Mouse (Mus musculus) limb, embryonic 10.5 days (tissue): ENCODE measurements around the gene Hoxa1. TPM values are rescaled to one million over a fixed set of nuclear protein-coding genes. Genes with fewer than 3 reads are reported as not detected.
A peak's percentile ranks its signal among the peaks of the same experiment; 100 is the strongest.

ENCODE experiments used
- DNase-seq: peaks from one replicate; pipeline ENCODE4 v3.0.0-alpha.2; 2017; ENCODE audit warnings: low spot score
- H3K27ac ChIP-seq: fragments of 300-500 bp; sonication (generic); 2 replicates; pipeline ENCODE4 v1.5.1; 2016; ENCODE audit warnings: mild to moderate bottlenecking
- H3K27me3 ChIP-seq: fragments of 300-500 bp; sonication (generic); 2 replicates; pipeline ENCODE4 v1.6.1; 2016; ENCODE audit warnings: low read depth, mild to moderate bottlenecking; ENCODE audit not compliant: poor library complexity, severe bottlenecking
- H3K36me3 ChIP-seq: fragments of 300-500 bp; sonication (generic); 2 replicates; pipeline ENCODE4 v1.6.1; 2016; ENCODE audit warnings: mild to moderate bottlenecking, moderate library complexity
- H3K4me1 ChIP-seq: fragments of 300-500 bp; sonication (generic); 2 replicates; pipeline ENCODE4 v1.6.1; 2016
- H3K4me3 ChIP-seq: fragments of 300-500 bp; sonication (generic); 2 replicates; pipeline ENCODE4 v1.5.1; 2016; ENCODE audit warnings: mild to moderate bottlenecking, moderate library complexity
- H3K9me3 ChIP-seq: fragments of 300-500 bp; sonication (generic); replicated peaks from 2 replicates; pipeline ENCODE4 v1.6.1; 2016; ENCODE audit warnings: mild to moderate bottlenecking
- WGBS: fragments of 180-500 bp; shearing (Covaris S2); methylation state at CpG from one replicate; pipeline ENCODE4 v1.1.7; 2016; 5-methylcytosine and 5-hydroxymethylcytosine counted together
- polyA plus RNA-seq: library from polyadenylated mRNA; unstranded; fragments of >200 nt; fragmentation: Nextera tagmentation; extraction: Ambion mirVana; gene quantifications from 2 replicates; pipeline ENCODE4 v1.2.1, GENCODE M21; 2016

Gene Hoxa1
- polyA plus RNA-seq, result 1.3 and 1.9 TPM in 2 replicates

DNA sequence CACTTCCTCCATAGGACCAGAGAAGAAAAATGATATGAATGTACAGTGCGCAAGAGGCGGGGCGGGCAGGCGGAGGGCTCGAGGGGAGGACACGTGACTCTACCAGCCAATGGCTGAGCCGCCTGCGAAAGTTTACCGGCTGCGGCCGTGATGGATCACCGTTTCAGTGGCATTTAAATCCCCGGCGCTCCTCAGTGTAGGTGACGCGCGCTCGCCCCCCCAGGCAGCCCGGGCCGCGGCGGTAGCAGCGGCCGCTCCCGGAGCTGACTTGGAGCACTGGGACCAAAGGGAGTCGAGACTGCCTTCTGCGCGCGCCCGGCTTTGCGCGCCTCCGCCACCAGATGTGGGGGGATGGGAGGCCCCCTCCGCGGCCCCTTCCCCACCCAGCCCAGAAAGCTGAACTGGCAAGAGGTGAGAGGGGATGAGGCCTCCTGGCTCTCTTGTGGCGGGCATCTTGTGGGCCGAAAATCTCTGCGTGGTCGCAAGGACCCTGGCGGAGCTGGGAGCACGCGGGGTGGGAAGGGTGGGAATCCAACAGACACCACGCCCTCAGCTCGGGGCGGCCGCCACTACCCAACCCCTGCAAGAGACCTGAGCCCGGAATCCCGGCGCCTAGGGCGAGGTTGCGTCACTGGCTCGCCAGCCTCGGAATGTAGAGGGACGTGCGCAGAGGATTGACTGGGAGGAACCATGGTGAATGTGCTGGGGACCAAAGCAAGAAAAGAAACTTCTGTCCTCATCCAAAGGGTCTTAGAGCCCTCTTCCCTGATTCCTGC, at the start of gene Hoxa1:
Hoxa1 (minus strand) TSS at position 42 of the 776 bp plus-strand sequence.
- Histone ChIP-seq H3K27ac (peak within 1 kb of the TSS; percentile 92), H3K27me3 (peaks cover 60% of the 10 kb centered on the region), H3K9me3 (no peaks in the 10 kb centered on the region), H3K36me3 (no peaks in the 10 kb centered on the region), H3K4me1 (peaks cover 69% of the 10 kb centered on the region), H3K4me3 (peak within 1 kb of the TSS; percentile 88)
- peak; percentile 91 for DNase-seq
- WGBS, result under 1% methylated on average over 54 of the region's 55 CpGs

DNA sequence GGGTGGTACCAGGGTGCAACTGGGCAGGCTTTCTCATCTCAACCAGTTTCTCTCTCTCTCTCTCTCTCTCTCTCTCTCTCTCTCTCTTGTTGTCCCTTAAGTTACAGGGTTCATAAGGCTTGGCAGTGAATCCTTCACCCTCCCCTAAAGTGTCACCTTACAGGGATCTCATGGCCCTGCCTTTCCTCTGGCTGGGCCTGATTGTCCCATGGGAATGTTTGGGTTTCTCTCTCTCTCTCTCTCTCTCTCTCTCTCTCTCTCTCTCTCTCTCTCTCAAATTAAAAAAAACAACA, 49.5 kb upstream of the Hoxa1 start:
- Histone ChIP-seq H3K27ac (peak overlapping the region; percentile 99), H3K27me3 (peaks cover 44% of the 10 kb centered on the region), H3K9me3 (no peaks in the 10 kb centered on the region), H3K36me3 (peaks cover 46% of the 10 kb centered on the region), H3K4me3 (peak overlapping the region; percentile 90), H3K4me1 (peaks cover 98% of the 10 kb centered on the region)
- DNase-seq, result peak; percentile 44

DNA sequence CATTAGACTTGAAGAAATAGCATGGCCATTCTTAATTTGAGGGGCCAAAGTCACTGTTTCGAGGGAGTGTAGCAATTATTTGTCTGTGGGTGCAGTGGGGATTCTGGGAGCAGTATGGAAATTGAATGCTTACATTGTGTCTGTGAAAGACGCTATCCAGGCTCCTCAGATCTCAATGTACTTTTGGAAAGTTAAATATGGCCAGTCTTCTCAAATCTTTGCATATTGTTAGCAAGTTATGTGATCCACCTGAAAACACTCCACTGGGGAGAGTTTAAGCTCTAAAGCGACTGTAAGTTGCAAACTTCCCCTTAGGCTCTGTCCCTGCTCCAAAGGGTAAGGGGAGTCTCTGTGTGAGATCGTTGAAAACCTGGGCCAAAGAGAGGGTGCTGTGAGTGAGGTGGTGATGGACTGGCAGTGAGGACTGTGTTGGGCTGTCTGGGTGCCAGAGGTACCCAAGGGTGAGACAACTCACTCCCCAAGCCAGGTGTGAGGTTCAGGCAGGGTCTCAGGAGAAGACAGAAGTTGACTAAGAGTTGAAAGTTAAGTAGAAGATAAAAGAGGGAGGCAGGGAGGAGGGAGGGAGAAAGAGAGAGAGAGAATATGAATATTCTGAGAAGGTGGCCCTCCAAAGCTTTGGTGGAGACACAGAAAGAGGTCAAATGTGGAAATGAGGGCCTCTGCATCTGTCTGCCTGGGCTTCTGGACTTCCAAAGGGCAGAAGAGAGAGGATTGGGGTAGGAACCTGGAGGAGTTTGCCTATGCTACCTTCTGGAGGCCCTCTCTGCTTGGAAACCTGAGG, 49.0 kb upstream of the Hoxa1 start:
- peak; percentile 56 for DNase-seq
- WGBS, result 4% methylated on average over 4 of the region's 4 CpGs
- H3K4me1 ChIP-seq, result peaks cover 98% of the 10 kb centered on the region
- H3K27ac ChIP-seq, result peak overlapping the region; percentile 99
- peaks cover 50% of the 10 kb centered on the region for H3K36me3 ChIP-seq
- no peaks in the 10 kb centered on the region for H3K9me3 ChIP-seq
- H3K27me3 ChIP-seq, result peaks cover 43% of the 10 kb centered on the region
- peak overlapping the region; percentile 90 for H3K4me3 ChIP-seq

DNA sequence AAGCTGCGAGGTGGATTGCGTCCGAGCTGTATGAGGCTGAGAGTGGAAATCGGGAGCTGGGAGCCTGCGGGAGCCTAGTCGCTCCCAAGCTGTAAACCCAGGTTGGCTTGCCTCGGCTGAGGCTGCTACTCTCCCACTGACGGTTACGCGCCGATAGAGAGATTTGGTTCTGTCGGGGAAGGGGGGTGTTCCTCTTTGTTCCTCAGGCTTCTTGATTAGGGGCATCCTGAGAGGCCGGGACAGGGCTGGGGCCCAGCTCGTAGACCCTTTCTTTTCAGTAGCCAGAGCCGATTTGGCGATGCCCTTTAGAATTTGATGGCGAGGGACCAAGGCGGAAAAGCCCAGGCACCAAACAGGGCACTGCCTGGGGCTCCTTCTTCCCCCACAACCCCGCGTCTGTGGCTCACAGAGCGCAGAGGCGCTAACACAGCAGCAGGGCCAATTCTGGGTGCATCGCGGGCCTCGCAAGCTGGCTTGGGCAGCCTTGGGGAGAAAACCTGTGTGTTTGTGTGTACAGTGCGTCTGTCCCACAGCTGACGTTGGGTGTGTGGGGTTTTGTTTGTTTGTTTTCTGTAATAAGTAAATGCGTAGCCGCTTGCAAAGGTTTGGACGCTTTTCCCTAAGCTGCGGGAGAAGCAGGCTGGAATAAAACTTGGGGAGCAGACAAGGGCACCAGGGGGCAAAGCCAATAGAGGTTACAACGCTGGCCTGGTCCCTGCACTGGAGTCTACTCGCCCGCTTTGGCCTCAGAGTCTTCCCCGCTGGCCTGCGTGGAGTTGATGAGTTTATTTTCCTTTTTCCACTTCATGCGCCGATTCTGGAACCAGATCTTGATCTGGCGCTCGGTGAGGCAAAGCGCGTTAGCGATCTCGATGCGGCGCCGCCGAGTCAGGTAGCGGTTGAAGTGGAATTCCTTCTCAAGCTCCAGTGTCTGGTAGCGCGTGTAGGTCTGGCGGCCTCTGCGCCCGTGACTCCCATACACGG, 47.8 kb upstream of the Hoxa1 start:
- H3K27me3 ChIP-seq, result peaks cover 33% of the 10 kb centered on the region
- H3K4me3 ChIP-seq, result peak overlapping the region; percentile 90
- H3K9me3 ChIP-seq, result no peaks in the 10 kb centered on the region
- H3K36me3 ChIP-seq, result peaks cover 55% of the 10 kb centered on the region
- WGBS, result 2% methylated on average over 55 of the region's 55 CpGs
- peaks cover 98% of the 10 kb centered on the region for H3K4me1 ChIP-seq
- H3K27ac ChIP-seq, result peak overlapping the region; percentile 99
- peak; percentile 72 for DNase-seq

DNA sequence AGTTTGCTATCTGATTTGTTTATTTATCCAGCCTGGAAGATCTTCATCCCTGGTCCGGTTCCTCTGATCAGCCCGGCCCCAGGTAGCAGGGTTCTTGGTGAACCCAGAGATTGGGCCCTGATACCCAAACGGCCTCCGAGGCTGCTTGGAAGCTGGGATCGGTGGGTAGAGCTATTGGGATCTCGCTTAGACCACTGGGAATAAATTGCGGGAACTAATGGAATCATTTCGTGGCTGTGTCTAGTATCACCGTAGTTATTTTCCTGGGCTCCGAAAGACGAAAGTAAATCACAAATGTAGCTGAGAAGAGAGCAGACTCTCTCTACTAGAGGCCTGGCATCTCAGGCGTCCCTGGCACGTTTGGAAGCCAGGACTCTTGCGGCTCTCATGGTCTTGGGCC, 47.1 kb upstream of the Hoxa1 start:
- Histone ChIP-seq H3K4me3 (peak overlapping the region; percentile 90), H3K36me3 (peaks cover 55% of the 10 kb centered on the region), H3K9me3 (no peaks in the 10 kb centered on the region), H3K4me1 (peaks cover 99% of the 10 kb centered on the region), H3K27me3 (peaks cover 31% of the 10 kb centered on the region), H3K27ac (peak overlapping the region; percentile 99)
- 2% methylated on average over 14 of the region's 14 CpGs for WGBS
- no peak for DNase-seq

DNA sequence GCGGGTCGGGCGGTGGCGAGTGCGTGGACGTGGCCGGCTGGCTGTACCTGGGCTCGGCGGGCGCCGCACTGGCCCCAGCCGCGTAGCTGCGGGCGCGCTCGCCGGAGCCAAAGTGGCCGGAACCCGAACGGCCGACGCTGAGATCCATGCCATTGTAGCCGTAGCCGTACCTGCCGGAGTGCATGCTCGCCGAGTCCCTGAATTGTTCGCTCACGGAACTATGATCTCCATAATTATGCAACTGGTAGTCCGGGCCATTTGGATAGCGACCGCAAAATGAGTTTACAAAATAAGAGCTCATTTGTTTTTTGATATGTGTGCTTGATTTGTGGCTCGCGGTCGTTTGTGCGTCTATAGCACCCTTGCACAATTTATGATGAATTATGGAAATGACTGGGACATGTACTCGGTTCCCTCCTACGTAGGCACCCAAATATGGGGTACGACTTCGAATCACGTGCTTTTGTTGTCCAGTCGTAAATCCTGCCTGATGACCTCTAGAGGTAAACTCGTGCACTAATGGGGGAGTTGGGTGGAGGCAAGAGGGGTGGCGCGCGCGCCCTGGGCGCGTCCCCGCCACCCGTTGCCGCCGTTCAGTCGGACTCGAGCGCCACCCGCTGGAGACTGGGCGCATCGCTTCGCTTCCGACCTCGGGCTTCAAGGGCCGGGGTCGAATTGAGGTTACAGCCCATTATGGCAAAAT, 46.1 kb upstream of the Hoxa1 start, which contains the start of gene Hoxa5:
Hoxa5 (minus strand) TSS at position 538 of the 703 bp plus-strand sequence.
- Histone ChIP-seq H3K9me3 (no peaks in the 10 kb centered on the region), H3K27ac (peak within 1 kb of the TSS; percentile 99), H3K36me3 (peaks cover 60% of the 10 kb centered on the region), H3K4me3 (peak within 1 kb of the TSS; percentile 90), H3K4me1 (peaks cover 99% of the 10 kb centered on the region), H3K27me3 (peaks cover 38% of the 10 kb centered on the region)
- WGBS, result under 1% methylated on average over 65 of the region's 65 CpGs
- peak; percentile 96 for DNase-seq

DNA sequence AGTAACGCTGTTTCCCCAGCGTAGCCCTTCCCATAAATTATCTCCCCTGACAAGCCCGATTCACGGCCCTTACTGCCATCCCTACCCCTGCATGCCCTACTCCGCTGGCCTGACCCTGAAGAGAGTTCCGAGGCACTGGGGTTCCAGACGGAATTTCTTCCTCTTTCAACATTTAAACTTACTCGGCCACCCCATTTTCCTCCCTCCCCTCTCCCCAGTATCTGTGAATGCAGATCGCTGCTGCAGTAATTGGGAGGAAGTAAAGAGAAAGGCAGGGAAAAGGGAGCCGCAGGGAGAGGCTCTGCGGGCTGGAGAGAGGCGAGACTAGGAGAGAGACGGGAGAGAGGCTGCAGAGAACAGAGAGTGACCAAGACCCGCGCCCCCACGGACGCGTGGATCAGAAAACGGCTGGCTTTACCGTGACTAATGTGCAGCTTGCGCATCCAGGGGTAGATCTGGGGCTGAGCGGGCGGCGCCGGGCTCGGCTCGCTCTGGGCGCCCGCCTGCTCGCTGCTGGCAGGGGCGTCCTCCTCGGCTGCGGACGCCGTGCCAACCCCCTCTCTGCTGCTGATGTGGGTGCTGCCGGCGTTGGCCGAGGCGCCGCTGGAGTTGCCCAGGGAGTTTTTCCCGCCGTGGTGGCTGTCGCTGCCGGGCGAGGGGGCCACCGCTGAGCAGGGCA, 45.4 kb upstream of the Hoxa1 start:
- peak overlapping the region; percentile 90 for H3K4me3 ChIP-seq
- peaks cover 61% of the 10 kb centered on the region for H3K36me3 ChIP-seq
- H3K9me3 ChIP-seq, result no peaks in the 10 kb centered on the region
- peaks cover 38% of the 10 kb centered on the region for H3K27me3 ChIP-seq
- DNase-seq, result peak; percentile 72
- H3K4me1 ChIP-seq, result peaks cover 94% of the 10 kb centered on the region
- peak overlapping the region; percentile 99 for H3K27ac ChIP-seq
- under 1% methylated on average over 46 of the region's 46 CpGs for WGBS

DNA sequence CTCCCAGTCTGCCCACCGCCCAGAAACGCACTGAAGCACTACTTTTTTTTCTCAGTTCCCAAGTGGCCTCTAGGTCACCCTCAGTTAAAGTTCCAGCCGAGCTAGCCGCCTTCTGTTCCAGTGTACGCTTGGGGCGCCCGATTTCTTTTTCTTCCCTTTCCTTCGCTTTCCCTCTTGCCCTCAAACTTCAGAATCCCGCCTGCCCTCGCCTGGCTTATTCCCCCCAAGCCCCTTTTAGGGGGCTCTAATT, 44.9 kb upstream of the Hoxa1 start:
- peaks cover 37% of the 10 kb centered on the region for H3K27me3 ChIP-seq
- H3K27ac ChIP-seq, result peak overlapping the region; percentile 99
- under 1% methylated on average over 10 of the region's 10 CpGs for WGBS
- H3K4me1 ChIP-seq, result peaks cover 94% of the 10 kb centered on the region
- no peaks in the 10 kb centered on the region for H3K9me3 ChIP-seq
- H3K36me3 ChIP-seq, result peaks cover 60% of the 10 kb centered on the region
- peak overlapping the region; percentile 90 for H3K4me3 ChIP-seq
- DNase-seq, result peak; percentile 70

DNA sequence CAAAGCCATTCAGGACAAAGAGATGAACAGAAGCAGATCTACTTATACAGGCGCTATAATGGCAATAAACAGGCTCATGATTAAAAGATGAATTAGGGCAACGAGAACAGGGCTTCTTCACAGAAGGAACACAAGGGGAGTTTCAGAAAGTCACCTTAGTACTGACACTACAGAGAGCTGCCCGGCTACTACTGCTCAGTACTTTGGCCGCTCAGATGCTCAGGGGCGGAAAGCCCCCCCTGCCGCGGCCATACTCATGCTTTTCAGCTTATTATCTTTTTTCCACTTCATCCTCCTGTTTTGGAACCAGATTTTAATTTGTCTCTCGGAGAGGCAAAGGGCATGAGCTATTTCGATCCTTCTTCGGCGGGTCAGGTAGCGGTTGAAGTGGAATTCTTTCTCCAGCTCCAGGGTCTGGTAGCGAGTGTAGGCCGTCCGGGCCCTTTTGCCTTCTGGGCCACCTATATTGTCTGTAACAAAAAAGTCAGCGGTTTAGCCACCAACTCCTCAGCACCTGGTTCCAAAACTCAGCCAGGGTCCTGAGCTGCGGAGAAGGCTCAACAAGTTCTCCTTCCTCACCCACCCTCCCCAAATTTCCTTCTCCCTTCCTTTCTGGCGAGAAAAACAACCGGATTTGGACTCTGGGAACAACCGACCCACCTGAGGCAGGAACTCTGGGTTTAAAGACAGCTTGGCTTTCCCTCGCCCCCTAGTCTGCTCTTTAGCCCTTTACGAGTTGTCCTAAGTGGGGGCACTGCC, 44.4 kb upstream of the Hoxa1 start:
- H3K27me3 ChIP-seq, result peaks cover 40% of the 10 kb centered on the region
- H3K27ac ChIP-seq, result peak overlapping the region; percentile 99
- H3K4me1 ChIP-seq, result peaks cover 94% of the 10 kb centered on the region
- H3K36me3 ChIP-seq, result peaks cover 58% of the 10 kb centered on the region
- H3K4me3 ChIP-seq, result peak overlapping the region; percentile 90
- no peak for DNase-seq
- WGBS, result 3% methylated on average over 22 of the region's 22 CpGs
- H3K9me3 ChIP-seq, result no peaks in the 10 kb centered on the region

DNA sequence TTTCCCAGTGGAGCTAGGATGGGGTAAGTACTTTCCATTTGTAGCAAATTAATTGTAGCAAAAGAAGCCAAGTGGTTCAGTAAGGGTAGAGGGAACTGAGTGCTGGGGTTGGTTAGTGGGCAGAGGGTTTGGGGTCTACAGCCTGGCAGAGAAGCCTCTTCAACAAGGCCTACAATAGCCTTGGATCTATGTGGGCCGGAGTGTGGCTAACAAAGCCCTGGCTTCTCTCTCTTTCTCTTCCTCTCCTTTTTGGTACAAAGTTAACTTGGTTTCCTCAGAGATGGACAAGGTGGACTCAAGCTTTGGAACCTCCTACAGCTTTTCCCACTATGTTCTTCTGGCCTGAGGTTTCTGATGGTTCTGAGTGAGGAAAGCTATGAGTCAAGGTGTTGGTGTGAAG, 43.2 kb upstream of the Hoxa1 start:
- Histone ChIP-seq H3K9me3 (no peaks in the 10 kb centered on the region), H3K27me3 (peaks cover 42% of the 10 kb centered on the region), H3K4me1 (peaks cover 94% of the 10 kb centered on the region), H3K4me3 (peak overlapping the region; percentile 34), H3K27ac (peak overlapping the region; percentile 82), H3K36me3 (peaks cover 56% of the 10 kb centered on the region)
- DNase-seq, result peak; percentile 51
- 17% methylated on average over 1 of the region's 1 CpGs for WGBS

DNA sequence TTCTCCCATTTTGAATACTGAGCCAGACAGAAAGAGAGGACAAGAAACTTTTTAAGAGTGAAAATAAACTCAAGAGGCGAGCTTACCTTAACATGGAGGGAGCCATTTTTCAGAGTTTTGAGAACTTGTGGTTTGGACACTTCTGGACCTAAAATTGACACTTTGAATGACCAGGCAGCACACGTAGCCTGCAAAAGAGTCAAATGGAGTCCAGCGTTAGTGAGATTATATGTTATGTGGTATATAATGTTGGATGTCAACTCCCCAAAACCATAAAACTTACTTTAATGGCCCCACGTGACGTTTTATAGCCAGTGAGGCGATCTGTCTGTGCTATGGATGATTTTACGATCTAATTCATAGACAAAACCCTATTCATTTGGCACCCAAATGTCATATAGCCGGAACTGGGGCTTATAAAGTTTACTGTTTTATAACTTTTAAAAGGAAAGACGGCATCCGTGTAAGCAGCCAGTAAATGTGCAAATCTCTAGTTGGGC, 42.7 kb upstream of the Hoxa1 start:
- peak overlapping the region; percentile 82 for H3K27ac ChIP-seq
- H3K36me3 ChIP-seq, result peaks cover 51% of the 10 kb centered on the region
- 4% methylated on average over 10 of the region's 10 CpGs for WGBS
- no peaks in the 10 kb centered on the region for H3K9me3 ChIP-seq
- peak overlapping the region; percentile 34 for H3K4me3 ChIP-seq
- H3K27me3 ChIP-seq, result peaks cover 42% of the 10 kb centered on the region
- DNase-seq, result peak; percentile 34
- peaks cover 94% of the 10 kb centered on the region for H3K4me1 ChIP-seq
